Mouse (Mus musculus): ENCODE measurements around the gene Ptk7.
"Not testable (repeated sequence)": the region's sequence is repeated elsewhere in the genome, so short reads cannot be mapped to it uniquely, and the experiment has no call there.

The Ptk7 gene

DNA sequence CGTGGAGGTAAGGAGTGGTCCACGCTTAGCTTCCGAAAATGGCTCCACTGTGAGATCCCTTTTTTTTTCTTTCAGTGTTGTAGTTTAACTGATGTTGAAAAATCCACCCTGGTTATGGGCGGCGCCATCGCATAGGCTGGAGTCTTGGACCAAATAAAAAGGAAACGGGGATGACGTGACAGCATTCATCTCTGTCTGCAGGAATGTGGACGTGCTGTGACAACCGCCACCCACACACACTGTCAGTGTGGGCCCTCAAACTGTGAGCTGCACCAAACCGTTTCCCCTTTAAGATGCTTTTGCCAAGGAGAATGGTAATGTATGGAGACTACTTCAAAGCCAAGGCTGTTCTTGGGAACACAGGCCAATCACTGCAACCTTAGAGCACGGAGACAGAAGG is 23.3 kb downstream of the Ptk7 start:
- no peak for DNase-seq (ENCODE audit: low spot score)

DNA sequence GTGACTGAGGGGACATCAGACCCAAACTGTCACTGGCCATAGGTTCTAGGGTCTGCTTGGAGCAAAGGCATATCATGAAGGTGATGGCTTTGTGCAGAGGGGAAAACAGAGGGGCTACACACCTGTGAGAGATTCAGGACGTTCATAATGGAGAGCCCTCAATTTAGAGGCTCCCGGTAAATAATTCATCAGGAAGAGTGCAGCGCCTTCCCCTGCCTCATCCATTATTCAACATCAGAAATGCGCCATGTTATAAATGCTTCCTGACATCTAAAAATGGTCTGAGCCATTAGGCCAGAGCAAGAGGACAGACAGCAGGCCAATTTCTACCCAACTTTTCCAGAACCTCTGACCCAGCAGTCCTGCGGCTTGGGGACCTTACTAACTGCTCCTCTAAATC is 24.2 kb downstream of the Ptk7 start:
- no peak for DNase-seq (ENCODE audit: low spot score)

DNA sequence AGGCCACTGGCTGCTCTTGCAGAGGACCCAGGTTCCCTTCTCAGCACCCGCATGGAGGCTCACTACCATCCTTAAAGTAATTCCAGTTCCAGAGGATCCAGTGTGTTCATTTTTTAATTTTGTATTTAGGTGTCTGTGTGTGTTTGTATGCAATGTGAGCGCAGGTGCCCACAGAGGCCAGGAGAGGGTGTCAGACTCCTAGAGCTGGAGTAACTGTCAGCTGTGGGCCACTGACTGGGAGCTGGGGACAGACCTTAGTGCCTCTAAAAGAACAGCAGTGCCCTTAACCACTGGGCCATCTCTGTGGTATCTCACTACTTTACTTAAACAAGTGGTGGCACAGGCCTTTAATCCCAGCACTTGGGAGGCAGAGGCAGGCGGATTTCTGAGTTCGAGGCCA is 26.1 kb downstream of the Ptk7 start:
- no peak for DNase-seq (ENCODE audit: low spot score)

DNA sequence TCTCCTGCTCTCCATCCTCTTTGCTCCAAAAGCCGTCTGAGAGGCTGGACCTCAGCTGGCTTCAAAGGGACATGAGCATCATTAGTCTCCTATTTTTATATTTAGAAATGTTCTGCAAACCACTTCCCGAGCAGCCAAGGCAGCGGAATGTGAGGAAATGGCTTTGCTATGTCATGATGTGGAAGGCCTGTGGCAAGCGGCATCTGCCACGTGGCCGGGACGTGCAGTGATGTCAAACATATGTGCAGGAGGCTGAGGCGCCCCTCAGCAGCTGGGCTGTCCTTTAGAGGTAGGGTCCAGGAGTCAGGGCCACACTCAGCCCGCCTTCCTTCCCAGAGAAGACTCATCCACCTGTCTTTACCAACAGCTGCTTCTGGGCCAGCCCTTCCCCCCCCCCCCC is 27.1 kb downstream of the Ptk7 start:
- DNase-seq (ENCODE audit: low spot score): no peak

DNA sequence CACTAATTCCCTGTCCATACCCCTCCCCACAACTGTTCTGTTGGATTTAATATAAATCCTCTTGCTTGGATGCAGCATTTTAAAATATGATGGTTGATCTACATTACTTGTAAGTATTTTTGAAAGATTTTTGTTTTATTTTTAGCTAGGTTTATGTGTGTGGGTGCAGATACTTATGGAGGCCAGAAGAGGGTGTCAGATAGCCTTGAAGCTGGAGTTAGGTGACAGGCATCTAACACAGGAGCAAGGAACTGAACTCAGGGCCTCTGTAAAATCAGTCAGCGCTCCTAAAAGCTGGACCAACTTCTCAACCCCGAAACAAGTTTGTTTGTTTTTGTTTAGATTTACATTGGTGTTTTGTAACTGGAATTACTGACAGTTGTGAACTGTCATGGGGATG is 28.7 kb downstream of the Ptk7 start:
- no peak for DNase-seq (ENCODE audit: low spot score)

DNA sequence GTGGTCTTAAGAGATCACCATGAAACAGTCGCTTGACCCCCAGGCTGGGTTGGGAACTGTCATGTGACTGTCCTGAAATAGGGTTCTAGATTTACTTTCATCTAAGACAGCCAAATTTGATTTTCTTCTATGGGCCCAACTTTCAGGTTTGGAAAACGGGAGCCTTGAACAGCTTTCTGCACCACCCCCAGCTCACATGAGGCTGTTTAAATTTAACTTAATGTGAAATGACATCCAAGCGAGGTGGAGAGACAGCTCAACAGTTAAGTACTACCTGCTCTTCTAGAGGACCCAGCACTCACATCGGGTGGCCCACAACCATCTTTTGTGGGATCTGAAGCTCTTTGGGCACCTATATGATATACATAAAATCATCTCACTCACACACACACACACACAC is 30.3 kb downstream of the Ptk7 start:
- no peak for DNase-seq (ENCODE audit: low spot score)

DNA sequence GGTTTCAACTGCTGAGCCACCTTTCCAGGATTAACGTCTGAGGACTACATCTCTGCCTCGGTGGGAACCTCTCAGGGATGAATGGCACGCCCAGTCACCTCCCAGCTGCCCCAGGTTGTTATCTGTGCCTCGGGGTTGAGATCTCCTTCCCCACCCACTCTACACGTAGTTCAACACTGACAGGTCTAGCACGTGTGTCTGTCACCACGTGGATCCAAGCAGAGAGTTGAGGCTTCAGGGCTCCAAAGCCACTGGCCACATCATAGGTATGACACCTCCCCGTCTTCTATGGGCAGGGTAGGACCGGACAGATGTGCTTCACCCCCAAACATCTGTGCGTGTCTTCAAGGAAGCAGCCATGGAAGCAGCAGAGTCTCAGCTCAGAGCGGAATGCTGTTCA is 31.3 kb downstream of the Ptk7 start:
- DNase-seq (ENCODE audit: low spot score): no peak

DNA sequence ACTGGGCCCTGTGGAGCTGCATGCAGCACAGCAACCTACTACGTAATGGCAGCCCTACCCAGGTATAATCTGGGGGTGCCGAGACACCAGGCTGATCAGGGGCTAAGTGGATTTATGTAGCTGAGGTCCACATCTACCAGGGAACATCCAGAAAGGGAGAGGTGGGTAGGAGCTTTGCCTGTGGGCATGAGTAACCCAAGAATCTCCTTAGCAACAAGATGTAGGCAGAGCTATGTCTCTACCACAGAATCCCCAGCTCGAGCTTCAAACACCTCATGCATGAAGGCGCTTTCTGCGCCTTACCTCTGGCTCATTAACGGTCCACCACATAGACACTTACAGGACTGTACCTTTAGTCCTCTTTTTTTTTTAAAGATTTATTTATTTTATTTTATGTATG is 34.0 kb downstream of the Ptk7 start:
- DNase-seq (ENCODE audit: low spot score): no peak

DNA sequence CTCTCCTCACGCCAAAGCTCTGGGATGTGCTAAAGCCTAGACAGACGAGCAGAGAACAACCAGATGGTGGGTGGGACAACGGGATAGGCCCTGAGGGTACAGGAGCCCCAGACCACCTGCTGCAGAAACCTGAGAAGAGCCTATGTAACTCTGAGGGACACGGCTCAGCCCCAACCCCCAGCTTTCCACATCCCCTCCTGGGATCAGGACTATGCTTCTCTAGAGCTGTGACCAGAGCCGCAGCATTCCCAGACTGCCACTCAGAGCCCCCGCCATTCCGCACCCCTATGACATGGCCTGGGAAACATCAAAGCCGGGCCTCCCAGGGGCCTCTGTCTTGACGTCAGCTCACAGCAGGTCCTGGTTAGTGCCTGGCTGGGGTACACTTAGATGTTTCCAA is 34.7 kb downstream of the Ptk7 start:
- no peak for DNase-seq (ENCODE audit: low spot score)

DNA sequence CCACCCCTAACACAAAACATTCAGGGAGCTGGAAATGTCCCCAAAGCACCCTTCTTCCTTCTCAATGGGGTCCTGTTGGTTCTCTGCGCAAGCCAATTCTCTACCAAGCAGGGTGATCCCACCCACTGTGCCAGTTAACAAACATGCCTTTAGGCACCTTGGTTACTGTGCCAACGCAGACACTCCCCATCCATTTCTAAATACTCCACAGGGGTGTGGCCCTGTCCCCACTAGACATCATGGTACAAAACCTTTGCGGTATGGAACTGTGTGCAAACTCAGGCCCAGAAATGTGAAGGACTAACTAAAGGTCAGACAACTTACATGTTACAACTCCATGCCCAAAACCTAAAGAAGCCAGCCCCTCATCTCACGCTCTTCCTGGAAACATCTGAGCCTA is 36.2 kb downstream of the Ptk7 start:
- no peak for DNase-seq (ENCODE audit: low spot score)

DNA sequence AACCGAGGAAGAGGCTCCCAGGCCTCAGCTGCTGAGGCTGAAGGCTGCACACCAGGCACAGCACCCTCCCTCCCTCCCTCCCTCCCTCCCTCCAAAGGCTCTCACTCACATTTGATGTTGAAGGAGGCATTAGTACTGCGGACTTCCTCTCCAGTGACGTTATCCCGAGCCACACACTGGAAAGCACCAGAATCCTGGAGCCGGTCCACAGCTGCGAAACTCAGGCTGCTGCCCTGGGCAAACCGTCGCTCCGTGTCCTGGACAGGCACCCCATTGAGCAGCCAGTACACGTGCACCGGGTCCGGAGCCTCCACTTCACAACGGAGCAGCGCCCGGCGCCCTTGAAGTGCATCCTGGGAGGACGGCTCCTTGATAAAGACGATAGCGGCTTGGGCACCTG is 37.9 kb downstream of the Ptk7 start:
- DNase-seq (ENCODE audit: low spot score): no peak

DNA sequence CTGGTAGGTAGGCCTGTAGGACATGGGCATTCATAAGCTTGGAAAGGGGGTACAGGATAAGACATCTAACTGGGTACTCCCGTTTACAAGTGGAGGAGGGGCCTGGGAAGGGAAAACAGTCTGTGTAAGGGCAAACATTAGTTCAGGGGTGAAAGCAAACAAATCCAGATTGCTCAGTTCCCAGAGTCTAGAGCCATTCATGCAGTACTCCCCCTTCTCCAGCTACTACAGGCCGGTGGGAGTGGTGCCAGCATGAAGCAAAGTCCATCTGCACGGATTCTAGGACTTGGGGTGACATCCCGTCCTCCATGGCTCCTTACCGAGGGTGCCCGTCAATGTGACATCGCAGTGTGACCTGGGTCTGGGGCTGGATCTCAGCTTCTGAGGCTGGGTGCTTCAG is 38.9 kb downstream of the Ptk7 start:
- DNase-seq (ENCODE audit: low spot score): no peak

DNA sequence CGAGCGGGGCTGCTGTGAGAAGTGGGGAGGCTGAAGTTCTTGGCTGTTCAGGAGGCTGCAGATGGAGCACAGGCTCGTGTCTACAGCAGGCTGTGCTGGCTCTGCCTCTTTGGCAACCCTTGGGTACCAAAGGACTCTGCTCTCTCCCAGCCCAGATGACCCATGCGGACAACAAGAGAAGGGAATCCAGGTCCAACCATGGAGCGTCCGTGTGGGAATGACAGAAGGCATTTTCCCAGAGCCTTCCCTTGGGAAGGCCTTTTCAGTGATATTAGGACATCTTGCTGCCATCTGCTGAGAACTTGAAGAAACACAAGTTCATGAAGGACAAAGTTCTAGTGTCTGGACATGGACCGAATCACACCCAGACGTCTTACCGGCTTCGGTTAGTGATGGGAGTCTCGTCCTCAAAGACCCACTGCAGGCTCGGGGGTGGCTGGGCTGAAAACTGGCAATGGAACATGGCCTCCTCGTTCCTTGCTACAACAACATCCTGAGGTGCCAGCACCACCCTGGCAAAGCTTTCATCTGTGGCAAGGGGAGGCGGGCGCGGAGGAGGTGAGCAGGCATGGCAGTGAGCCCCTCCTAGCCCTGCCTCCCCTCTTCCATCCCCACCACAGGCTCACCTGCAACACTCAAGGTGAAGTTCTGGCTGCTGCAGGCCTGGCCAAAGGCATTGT is 39.5 kb downstream of the Ptk7 start:
- peak; percentile 16 for DNase-seq (ENCODE audit: low spot score)

DNA sequence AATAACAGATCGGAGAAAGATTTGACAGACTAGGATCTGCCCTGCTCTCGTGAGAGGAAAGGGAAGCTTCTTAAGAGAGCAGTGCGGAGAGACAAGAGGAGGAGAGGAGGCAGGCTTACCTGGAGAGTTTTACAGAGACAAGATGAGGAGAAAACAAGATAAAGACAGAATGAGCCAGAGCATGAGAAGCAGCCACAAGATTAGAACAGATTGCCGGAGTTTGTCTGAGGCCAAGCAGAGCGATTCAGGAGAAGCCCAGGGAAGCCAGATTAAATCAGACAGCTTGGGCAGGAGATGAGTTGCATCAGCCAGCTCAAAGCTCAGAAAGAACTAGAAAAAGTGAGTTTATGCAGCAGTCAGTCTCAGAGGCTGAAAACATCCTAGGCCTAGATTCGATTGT is 40.4 kb downstream of the Ptk7 start:
- DNase-seq (ENCODE audit: low spot score): no peak

DNA sequence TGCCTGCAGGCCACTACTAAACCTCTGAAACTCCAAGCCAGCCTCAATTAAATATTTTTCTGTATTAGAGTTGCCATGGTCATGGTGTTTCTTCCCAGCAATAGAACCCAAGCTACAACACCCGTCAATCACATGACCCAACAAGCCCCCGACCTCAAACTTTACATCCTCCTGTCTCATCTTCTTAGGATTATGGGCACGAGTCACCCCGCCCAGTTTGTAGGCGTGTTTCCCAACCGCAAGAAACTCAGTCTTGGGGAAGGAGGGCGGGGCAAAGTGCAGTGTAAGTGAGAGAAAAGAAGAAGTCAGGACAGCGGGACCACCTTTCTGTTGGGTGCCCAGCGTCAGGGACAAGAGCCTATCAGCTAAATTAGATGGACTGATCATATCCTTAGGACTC is 41.1 kb downstream of the Ptk7 start:
- DNase-seq (ENCODE audit: low spot score): no peak

DNA sequence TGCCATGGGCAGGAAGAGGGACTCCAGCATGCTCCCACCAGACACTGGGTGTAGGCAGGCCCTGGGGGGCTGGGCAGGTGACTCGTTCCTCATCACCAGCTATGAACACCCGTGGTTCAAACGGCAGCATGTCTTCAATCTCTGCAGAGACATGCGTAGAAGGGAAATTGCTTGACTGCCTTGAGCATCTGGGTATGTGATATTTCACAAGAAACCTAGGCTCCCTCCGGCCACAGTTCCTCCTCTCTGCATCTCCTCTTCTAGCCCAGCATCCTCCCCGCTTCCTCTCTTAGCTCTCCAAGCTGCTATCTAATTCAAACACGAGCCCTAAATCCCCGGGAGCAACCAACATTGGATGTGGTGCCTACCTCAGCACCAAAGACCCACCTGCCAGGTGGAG is 43.0 kb downstream of the Ptk7 start:
- no peak for DNase-seq (ENCODE audit: low spot score)

DNA sequence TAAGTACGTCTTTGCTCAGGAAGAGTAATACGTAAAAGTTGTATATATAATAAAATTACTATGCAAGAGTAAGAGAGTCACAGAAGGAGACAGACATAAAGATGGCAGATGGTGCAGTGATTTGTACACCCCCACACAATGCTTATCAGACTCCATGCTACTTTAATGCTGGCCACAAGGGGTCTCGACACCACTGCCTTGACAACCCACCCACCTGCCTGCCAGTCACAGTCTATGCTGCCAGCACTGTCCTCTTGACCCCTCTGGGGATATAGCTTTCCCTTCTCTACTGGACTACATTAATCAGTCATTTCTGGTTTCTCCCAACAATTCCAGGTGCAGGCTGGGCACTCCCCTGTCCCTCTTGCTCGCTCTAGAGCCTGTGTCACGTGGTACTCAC is 50.7 kb downstream of the Ptk7 start:
- no peak for DNase-seq (ENCODE audit: low spot score)

DNA sequence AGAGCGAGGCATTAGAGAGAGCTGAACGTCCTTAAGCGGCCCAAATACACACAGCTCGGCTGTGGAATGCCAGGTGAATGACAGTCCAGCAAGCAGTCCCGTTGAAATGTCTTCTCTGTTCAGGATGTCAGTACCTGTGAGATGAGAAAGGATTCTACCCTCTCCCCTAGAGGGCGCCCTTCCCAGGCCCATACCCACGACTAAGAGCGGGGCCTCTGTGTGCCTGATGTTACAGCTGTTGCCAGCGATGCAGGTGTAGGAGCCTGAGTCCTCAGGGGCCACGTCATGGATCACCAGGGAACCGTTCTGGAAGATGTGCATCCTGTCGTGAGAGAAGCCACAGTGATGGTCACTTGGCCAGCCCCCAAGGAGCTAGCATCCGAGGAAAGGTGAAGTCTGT is 53.2 kb downstream of the Ptk7 start:
- DNase-seq (ENCODE audit: low spot score): peak; percentile 33

DNA sequence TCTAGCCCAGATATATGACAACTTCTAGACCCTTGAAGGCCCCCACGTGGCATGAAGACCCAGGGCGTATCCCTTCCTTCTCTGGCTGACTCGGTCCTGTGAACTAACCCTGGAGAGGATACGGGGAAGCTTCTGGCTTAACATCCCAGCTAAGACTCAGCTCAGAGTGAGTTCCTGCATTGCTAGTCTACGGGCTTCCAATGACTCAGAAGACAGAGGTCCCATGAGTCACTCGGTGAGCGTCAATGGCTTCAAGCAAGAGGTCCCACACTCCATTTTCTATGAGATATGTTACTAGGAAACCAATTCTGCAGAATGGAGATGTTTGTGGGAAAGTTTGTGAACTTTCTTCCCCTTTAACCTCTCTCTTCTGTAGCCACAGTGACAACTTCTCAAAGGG is 54.8 kb downstream of the Ptk7 start:
- DNase-seq (ENCODE audit: low spot score): no peak

DNA sequence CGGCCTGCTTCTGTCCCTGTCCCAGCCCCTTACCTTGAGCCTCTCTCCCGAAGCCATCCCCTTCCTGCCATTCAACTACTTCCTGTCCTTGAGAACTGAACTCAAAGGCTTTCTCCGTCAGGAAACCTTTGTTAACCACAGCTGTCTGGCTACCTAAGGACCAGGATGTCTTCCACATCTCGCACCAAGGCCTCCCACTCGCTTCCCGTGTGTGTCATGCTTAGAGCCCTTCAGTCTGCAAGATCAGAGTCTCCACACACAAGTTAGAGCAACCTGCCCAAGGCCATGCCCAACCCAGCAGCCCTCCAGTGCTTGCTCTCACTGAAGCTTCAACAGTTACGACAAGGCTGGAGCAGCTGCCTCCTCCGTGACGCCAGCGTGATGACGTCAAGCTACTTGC is 58.3 kb downstream of the Ptk7 start:
- DNase-seq (ENCODE audit: low spot score): no peak

DNA sequence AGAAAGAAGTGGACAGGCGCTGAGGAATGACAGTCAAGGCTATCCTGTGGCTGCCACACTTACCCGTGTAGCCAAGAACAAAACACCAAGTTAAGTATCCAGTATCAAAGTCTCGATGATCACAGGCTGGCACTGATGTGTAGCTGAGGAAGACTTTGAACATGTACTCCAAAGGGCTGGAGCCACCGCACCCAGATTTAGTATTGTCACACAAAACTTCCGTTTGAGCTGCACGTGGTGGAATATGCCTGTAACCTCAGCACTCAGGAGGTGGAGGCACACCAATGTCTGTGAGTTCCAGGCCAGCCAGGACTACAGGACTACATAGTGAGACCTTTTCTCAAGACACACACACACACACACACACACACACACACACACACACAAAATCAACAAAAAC is 70.2 kb downstream of the Ptk7 start:
- DNase-seq (ENCODE audit: low spot score): no peak

DNA sequence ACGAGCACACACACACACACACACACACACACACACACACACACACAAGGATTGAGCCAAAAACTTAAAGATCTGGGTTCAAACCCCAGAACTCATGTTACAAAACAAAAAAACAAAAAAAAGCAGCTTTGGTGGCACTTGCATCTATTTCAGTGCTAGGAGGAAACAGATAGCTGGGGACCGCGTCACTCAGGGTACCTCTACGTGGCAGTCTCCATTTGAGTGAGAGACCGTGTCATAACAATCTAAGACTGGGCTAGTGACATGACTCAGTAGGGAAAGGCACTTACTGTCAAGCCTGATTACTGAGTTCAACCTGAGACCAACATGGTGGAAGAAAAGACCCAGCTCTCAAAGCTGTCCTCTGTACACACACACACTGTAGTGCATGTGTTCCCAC is 71.2 kb downstream of the Ptk7 start:
- no peak for DNase-seq (ENCODE audit: low spot score)

DNA sequence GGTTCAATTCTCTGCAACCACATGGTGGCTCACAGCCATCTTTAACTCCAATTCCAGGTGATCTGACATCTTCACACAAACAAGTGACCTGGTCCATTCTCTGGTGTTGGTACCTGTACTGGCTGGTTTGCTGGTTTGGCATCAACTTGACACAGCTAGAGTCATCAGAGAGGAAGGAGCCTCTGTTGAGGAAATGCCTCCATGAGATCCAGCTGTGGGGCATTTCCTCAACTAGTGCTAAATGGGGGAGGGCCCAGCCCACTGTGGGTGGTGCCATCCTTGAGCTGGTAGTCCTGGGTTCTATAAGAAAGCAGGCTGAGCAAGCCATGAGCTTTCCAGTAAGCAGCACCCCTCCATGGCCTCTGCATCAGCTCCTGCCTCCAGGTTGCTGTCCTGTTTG is 72.0 kb downstream of the Ptk7 start:
- not testable (repeated sequence) for DNase-seq (ENCODE audit: low spot score)

DNA sequence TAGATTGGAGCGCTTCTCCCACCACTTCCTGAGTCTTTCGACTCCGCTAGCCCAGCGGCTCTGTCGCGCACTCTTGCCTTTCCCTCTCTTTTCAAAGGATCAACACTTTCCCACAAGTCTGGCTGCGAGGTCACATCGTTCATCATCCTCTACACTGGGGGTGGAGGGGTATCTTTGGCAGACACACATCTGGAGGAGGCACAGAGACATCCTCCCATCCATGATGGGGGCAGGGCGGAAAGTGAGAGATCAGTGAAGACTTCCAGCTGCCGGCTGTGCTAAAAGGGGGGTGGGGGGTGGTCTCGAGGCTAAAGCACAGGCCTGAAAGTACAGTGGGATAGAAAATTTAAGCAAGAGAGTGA is 72.7 kb downstream of the Ptk7 start:
- no peak for DNase-seq (ENCODE audit: low spot score)

Data from adipocyte (in vitro differentiated cells).